Mouse (Mus musculus) myocyte (in vitro differentiated cells): ENCODE results near the gene Tcp1. TPM values are rescaled to one million over a fixed set of nuclear protein-coding genes. Genes with fewer than 3 reads are reported as not detected.

Experiments
- H3K27me3 ChIP-seq: one replicate; pipeline ENCODE4 v1.6.1; 2011; ENCODE audit not compliant: control insufficient read depth, insufficient read depth, insufficient read length
- H3K36me3 ChIP-seq: one replicate; pipeline ENCODE4 v1.6.1; 2011; ENCODE audit not compliant: control insufficient read depth, insufficient read depth
- H3K4me2 ChIP-seq: one replicate; pipeline ENCODE4 v1.6.1; 2011; ENCODE audit warnings: low read depth, control low read depth
- H3K4me3 ChIP-seq: one replicate; pipeline ENCODE4 v1.5.1; 2011; ENCODE audit warnings: mild to moderate bottlenecking, control low read depth, moderate library complexity
- H3K79me2 ChIP-seq: one replicate; pipeline ENCODE4 v1.6.1; 2011; ENCODE audit not compliant: control insufficient read depth, insufficient read depth
- H3ac ChIP-seq: one replicate; pipeline ENCODE4 v1.6.1; 2011; ENCODE audit not compliant: control insufficient read depth, insufficient read length
- CEBPB ChIP-seq: IDR thresholded peaks from 2 replicates; pipeline ENCODE4 v1.6.1; 2011; ENCODE audit warnings: mild to moderate bottlenecking, moderate library complexity; ENCODE audit not compliant: poor library complexity, insufficient read depth, severe bottlenecking
- E2F4 ChIP-seq: IDR thresholded peaks from one replicate; pipeline ENCODE4 v1.6.1; 2011; ENCODE audit warnings: mild to moderate bottlenecking, control low read depth, moderate library complexity; ENCODE audit not compliant: insufficient read depth
- MAX ChIP-seq: IDR thresholded peaks from one replicate; pipeline ENCODE4 v1.6.1; 2011; ENCODE audit warnings: low read depth, mild to moderate bottlenecking, control low read depth
- MYOD1 ChIP-seq, 3 experiments: IDR thresholded peaks; one replicate each; pipeline ENCODE4 v1.6.1; 2011; ENCODE audit warnings: control low read depth in 2 of 3, low read depth in 2 of 3, mild to moderate bottlenecking in 2 of 3, moderate library complexity in 1 of 3; ENCODE audit not compliant: insufficient read length in 2 of 3, control insufficient read depth in 1 of 3
- MYOG ChIP-seq, 3 experiments: IDR thresholded peaks; one replicate each; pipeline ENCODE4 v1.6.1; 2011; ENCODE audit warnings: control low read depth in 2 of 3, low read depth in 2 of 3, mild to moderate bottlenecking in 2 of 3; ENCODE audit not compliant: insufficient read length in 2 of 3, control insufficient read depth in 1 of 3, insufficient read depth in 1 of 3
- POLR2A ChIP-seq: IDR thresholded peaks from one replicate; pipeline ENCODE4 v1.6.1; 2011; ENCODE audit warnings: low read depth, mild to moderate bottlenecking, control low read depth, moderate library complexity; ENCODE audit not compliant: insufficient read length
- POLR2AphosphoS2 ChIP-seq: IDR thresholded peaks from one replicate; pipeline ENCODE4 v1.6.1; 2011; ENCODE audit warnings: low read depth, control low read depth; ENCODE audit not compliant: insufficient read length
- REST ChIP-seq: IDR thresholded peaks from one replicate; pipeline ENCODE4 v1.6.1; 2011; ENCODE audit warnings: mild to moderate bottlenecking, control low read depth, moderate library complexity; ENCODE audit not compliant: insufficient read depth, insufficient read length
- SRF ChIP-seq: IDR thresholded peaks from one replicate; pipeline ENCODE4 v1.6.1; 2011; ENCODE audit warnings: low read depth; ENCODE audit not compliant: control insufficient read depth, insufficient read length
- TCF12 ChIP-seq: IDR thresholded peaks from one replicate; pipeline ENCODE4 v1.6.1; 2011; ENCODE audit warnings: mild to moderate bottlenecking, control low read depth; ENCODE audit not compliant: poor library complexity, insufficient read depth, severe bottlenecking
- TCF3 ChIP-seq: IDR thresholded peaks from one replicate; pipeline ENCODE4 v1.6.1; 2011; ENCODE audit warnings: low read depth, control low read depth; ENCODE audit not compliant: insufficient read length
- USF1 ChIP-seq: IDR thresholded peaks from one replicate; pipeline ENCODE4 v1.6.1; 2011; ENCODE audit warnings: low read depth, mild to moderate bottlenecking, control low read depth, moderate library complexity
- polyA plus RNA-seq: library from polyadenylated mRNA; unstranded; fragments of >200 nt; fragmentation: generic; extraction: Trizol; gene quantifications from one replicate; pipeline ENCODE4 v1.2.1, GENCODE M21; 2012; ENCODE audit warnings: missing spikeins

Gene Tcp1
- polyA plus RNA-seq, 1 experiment, result 237 TPM

DNA sequence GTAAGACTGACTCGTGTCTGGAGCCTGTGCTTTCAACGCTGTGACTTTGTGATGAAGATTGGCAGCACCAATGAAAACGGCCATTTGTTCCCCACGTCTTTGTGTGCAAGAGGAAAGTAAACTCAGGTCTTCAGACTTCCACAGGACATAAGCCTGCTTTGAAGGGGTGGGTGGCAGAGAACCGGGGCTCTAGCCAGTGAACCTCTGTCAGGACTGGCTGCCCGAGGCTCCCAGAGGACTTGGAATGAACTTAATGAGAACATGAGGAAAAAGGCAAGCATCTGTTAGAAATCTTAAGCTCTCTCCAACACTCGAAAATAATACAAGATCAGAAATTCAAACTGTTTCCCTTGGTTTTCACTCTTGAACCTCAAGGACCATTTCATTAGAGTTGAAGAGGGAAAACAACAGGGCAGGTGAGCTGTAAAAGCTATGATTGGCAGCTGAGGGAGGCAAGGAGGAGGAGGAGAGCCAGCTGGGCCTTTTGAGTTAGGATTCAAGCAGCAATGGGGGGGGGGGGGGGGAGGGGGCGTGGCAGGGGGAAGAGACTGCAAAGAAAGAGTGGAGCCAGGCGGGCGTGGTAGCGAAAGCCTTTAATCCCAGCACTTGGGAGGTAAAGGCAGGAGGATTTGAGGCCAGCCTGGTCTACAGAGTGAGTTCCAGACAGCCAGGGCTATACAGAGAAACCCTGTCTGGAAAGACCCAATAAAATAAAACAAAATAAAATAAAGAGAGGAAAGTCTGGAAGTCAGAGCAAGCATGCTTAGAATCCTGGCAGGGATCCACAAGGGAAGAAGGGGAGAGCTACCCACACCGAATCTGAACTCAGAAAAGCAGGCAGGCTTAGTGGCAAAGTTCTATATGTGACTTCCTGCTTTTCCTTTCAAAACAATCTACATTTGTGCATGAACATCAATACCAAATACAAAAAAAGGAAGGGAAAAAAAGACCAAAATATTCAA is 11.8 kb upstream of the Tcp1 start:
- H3K4me3 ChIP-seq, result no peak overlapping the region
- no peaks in the 10 kb centered on the region for H3K27me3 ChIP-seq
- no peaks in the 10 kb centered on the region for H3K79me2 ChIP-seq
- H3K36me3 ChIP-seq, result peaks cover 11% of the 10 kb centered on the region
- H3ac ChIP-seq, result no peak overlapping the region
- no peak overlapping the region for H3K4me2 ChIP-seq
- TF ChIP-seq REST, result no peak

DNA sequence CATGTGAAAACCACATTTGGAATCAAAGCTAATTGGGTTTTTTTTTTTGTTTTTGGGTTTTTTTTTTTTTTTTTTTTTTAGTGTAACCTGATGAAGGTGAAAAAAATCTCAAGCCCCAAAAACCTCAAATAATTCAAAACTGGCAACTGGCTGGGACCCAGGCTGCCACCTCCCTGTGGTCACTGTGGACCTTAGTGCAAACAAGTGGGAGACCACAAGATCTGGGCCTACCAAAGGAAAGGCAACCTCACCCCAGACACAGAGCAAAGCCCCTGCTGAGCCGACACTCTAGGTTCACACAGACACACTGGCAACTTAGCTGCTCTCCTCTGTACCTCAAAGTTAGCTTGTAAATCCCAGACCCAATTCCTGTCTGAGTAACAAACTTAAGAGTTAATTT is 11.2 kb upstream of the Tcp1 start:
- H3K79me2 ChIP-seq, result no peaks in the 10 kb centered on the region
- H3K4me3 ChIP-seq, result no peak overlapping the region
- TF ChIP-seq CEBPB (no peak), POLR2AphosphoS2 (no peak), POLR2A (no peak), MAX (no peak), SRF (no peak), MYOG (IDR thresholded peaks at IDR 0.05; ENCODE audit: control insufficient read depth in 1 of 3, insufficient read depth in 1 of 3, insufficient read length in 2 of 3, low read depth in 2 of 3) (no peak), MYOD1 (IDR thresholded peaks at IDR 0.05; ENCODE audit: control insufficient read depth in 1 of 3, insufficient read length in 2 of 3, low read depth in 2 of 3) (no peak), USF1 (no peak)
- H3K27me3 ChIP-seq, result no peaks in the 10 kb centered on the region
- no peak overlapping the region for H3K4me2 ChIP-seq
- H3ac ChIP-seq, result no peak overlapping the region
- peaks cover 11% of the 10 kb centered on the region for H3K36me3 ChIP-seq

DNA sequence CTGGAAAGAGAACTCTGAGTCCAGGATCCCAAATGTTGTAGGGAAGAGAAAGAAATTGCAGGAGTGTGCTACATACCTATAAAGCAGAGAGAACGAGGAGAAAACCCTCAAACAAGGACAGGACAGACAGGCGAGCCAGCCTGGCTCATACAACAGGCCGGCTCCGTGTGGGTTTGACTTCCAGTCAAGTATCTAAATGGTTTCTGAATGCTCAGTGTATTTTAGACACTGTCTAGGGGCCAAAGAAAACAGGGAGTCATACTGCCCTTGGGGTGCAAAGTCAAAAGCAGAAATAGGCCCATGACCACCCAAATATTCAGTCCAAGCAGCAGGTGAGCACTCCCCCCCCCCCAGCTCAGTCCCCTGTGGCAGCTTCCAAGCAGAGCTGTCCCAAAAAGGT is 9.7 kb upstream of the Tcp1 start:
- Histone ChIP-seq H3K79me2 (no peaks in the 10 kb centered on the region), H3ac (no peak overlapping the region), H3K4me3 (no peak overlapping the region), H3K36me3 (peaks cover 11% of the 10 kb centered on the region), H3K4me2 (no peak overlapping the region), H3K27me3 (no peaks in the 10 kb centered on the region)
- TF ChIP-seq POLR2A (no peak), MYOD1 (IDR thresholded peaks at IDR 0.05; ENCODE audit: control insufficient read depth in 1 of 3, insufficient read length in 2 of 3, low read depth in 2 of 3) (no peak), MYOG (IDR thresholded peaks at IDR 0.05; ENCODE audit: control insufficient read depth in 1 of 3, insufficient read depth in 1 of 3, insufficient read length in 2 of 3, low read depth in 2 of 3) (no peak), MAX (no peak), TCF3 (no peak), E2F4 (no peak), REST (no peak), USF1 (no peak)

DNA sequence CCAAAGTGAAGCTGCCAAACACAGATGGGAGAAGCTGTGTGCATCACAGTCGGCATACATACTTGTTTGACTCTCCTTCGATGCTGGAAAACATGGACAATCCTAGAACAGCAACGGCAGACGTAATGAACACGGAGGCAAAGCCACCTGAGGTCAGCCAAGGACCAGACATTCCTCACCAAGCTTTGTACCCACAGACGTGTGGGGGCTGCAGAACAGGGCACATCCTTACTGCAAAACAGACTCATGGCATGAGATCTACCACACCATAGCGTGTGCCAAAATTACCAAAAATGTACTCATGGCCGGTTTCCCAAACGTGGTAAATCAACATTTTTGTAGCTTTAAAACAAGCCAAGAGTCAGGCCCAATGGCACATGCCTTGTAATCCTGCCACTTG is 9.1 kb upstream of the Tcp1 start:
- Histone ChIP-seq H3K27me3 (no peaks in the 10 kb centered on the region), H3K4me2 (no peak overlapping the region), H3K79me2 (no peaks in the 10 kb centered on the region), H3ac (no peak overlapping the region), H3K36me3 (peaks cover 11% of the 10 kb centered on the region), H3K4me3 (no peak overlapping the region)
- TF ChIP-seq CEBPB (no peak), USF1 (no peak), POLR2AphosphoS2 (no peak), REST (no peak), MYOD1 (IDR thresholded peaks at IDR 0.05; ENCODE audit: control insufficient read depth in 1 of 3, insufficient read length in 2 of 3, low read depth in 2 of 3) (no peak), MYOG (IDR thresholded peaks at IDR 0.05; ENCODE audit: control insufficient read depth in 1 of 3, insufficient read depth in 1 of 3, insufficient read length in 2 of 3, low read depth in 2 of 3) (no peak), E2F4 (no peak), TCF3 (no peak), MAX (no peak), TCF12 (no peak), POLR2A (no peak), SRF (no peak)
